Mouse (Mus musculus): Measurements from ENCODE around the gene Actr5. TPM values are rescaled to one million over a fixed set of nuclear protein-coding genes. Genes with fewer than 3 reads are reported as not detected.

Gene Actr5
- polyA plus RNA-seq, 1 experiment from 2014 or later: 6.2 TPM

- Histone ChIP-seq H3K36me3 (ENCODE audit: control insufficient read depth, insufficient read depth, low read length) (no peaks in the 10 kb centered on the region), H3K27me3 (replicated peaks; ENCODE audit: control insufficient read depth, insufficient read depth, low read length) (peaks cover 34% of the 10 kb centered on the region), H3K4me2 (ENCODE audit: low read length) (peak overlapping the region; percentile 52), H3K9me3 (ENCODE audit: control insufficient read depth, low read length) (no peaks in the 10 kb centered on the region), H3K9ac (ENCODE audit: low read depth, low read length) (peak overlapping the region; percentile 61), H3K27ac (ENCODE audit: low read depth, low read length) (peak overlapping the region; percentile 81), H3K4me3 (ENCODE audit: low read length) (peak overlapping the region; percentile 48), H3K4me1 (ENCODE audit: control insufficient read depth, insufficient read depth, low read depth, low read length) (peaks cover 11% of the 10 kb centered on the region)
- WGBS: under 1% methylated on average over 30 of the region's 30 CpGs
- ATAC-seq: no peak
These were observed 12.7 kb upstream of the Actr5 start for GRCm38 (mm10) chr2:158611726-158612670.

- peak overlapping the region; percentile 81; the same call in 1 of the 2 replicates for H3K27ac ChIP-seq (ENCODE audit: low read depth, low read length)
- 5% methylated on average over 10 of the region's 10 CpGs for WGBS
- peaks cover 33% of the 10 kb centered on the region for H3K27me3 ChIP-seq (replicated peaks; ENCODE audit: control insufficient read depth, insufficient read depth, low read length)
These were observed 11.9 kb upstream of the Actr5 start for GRCm38 (mm10) chr2:158612671-158613250.

GRCm38 (mm10) chr2:158613541-158614417 lies 10.9 kb upstream of the Actr5 start:
- WGBS: 3% methylated on average over 53 of the region's 53 CpGs
- H3K36me3 ChIP-seq (ENCODE audit: control insufficient read depth, insufficient read depth, low read length): no peaks in the 10 kb centered on the region
- H3K27me3 ChIP-seq (replicated peaks; ENCODE audit: control insufficient read depth, insufficient read depth, low read length): peaks cover 30% of the 10 kb centered on the region
- ATAC-seq: no peak
- H3K27ac ChIP-seq (ENCODE audit: low read depth, low read length): no peak overlapping the region; the same call in 1 of the 2 replicates
- H3K4me3 ChIP-seq (ENCODE audit: low read length): peak overlapping the region; percentile 48
- H3K4me2 ChIP-seq (ENCODE audit: low read length): peak overlapping the region; percentile 52
- H3K9me3 ChIP-seq (ENCODE audit: control insufficient read depth, low read length): no peaks in the 10 kb centered on the region
- peak overlapping the region; percentile 45 for H3K9ac ChIP-seq (ENCODE audit: low read depth, low read length)
- H3K4me1 ChIP-seq (ENCODE audit: control insufficient read depth, insufficient read depth, low read depth, low read length): peaks cover 11% of the 10 kb centered on the region

More at GRCm38 (mm10) chr2:158612671-158613250, 11.9 kb upstream of the Actr5 start:
- Histone ChIP-seq H3K4me2 (ENCODE audit: low read length) (peak overlapping the region; percentile 52), H3K4me3 (ENCODE audit: low read length) (peak overlapping the region; percentile 48), H3K9me3 (ENCODE audit: control insufficient read depth, low read length) (no peaks in the 10 kb centered on the region), H3K36me3 (ENCODE audit: control insufficient read depth, insufficient read depth, low read length) (no peaks in the 10 kb centered on the region), H3K4me1 (ENCODE audit: control insufficient read depth, insufficient read depth, low read depth, low read length) (peaks cover 11% of the 10 kb centered on the region), H3K9ac (ENCODE audit: low read depth, low read length) (peak overlapping the region; percentile 61)
- ATAC-seq: no peak

- H3K4me1 ChIP-seq (ENCODE audit: control insufficient read depth, insufficient read depth, low read depth, low read length): peaks cover 11% of the 10 kb centered on the region
- no peak for ATAC-seq
- WGBS: 1% methylated on average over 47 of the region's 47 CpGs
These were observed 10.2 kb upstream of the Actr5 start for GRCm38 (mm10) chr2:158614418-158614955.

GRCm38 (mm10) chr2:158615161-158615680 lies 9.5 kb upstream of the Actr5 start:
- H3K4me1 ChIP-seq (ENCODE audit: control insufficient read depth, insufficient read depth, low read depth, low read length): peaks cover 11% of the 10 kb centered on the region
- no peak for ATAC-seq
- H3K27ac ChIP-seq (ENCODE audit: low read depth, low read length): no peak overlapping the region
- peak overlapping the region; percentile 52 for H3K4me2 ChIP-seq (ENCODE audit: low read length)
- peaks cover 22% of the 10 kb centered on the region for H3K27me3 ChIP-seq (replicated peaks; ENCODE audit: control insufficient read depth, insufficient read depth, low read length)
- 2% methylated on average over 24 of the region's 24 CpGs for WGBS
- no peaks in the 10 kb centered on the region for H3K9me3 ChIP-seq (ENCODE audit: control insufficient read depth, low read length)
- H3K36me3 ChIP-seq (ENCODE audit: control insufficient read depth, insufficient read depth, low read length): no peaks in the 10 kb centered on the region
- H3K9ac ChIP-seq (ENCODE audit: low read depth, low read length): peak overlapping the region; percentile 50
- peak overlapping the region; percentile 48 for H3K4me3 ChIP-seq (ENCODE audit: low read length)

More at GRCm38 (mm10) chr2:158614418-158614955, 10.2 kb upstream of the Actr5 start:
- H3K4me2 ChIP-seq (ENCODE audit: low read length): peak overlapping the region; percentile 52
- peak overlapping the region; percentile 48 for H3K4me3 ChIP-seq (ENCODE audit: low read length)
- H3K27me3 ChIP-seq (replicated peaks; ENCODE audit: control insufficient read depth, insufficient read depth, low read length): peaks cover 25% of the 10 kb centered on the region
- no peaks in the 10 kb centered on the region for H3K9me3 ChIP-seq (ENCODE audit: control insufficient read depth, low read length)
- H3K27ac ChIP-seq (ENCODE audit: low read depth, low read length): no peak overlapping the region; the same call in 1 of the 2 replicates
- H3K36me3 ChIP-seq (ENCODE audit: control insufficient read depth, insufficient read depth, low read length): no peaks in the 10 kb centered on the region
- peak overlapping the region; percentile 50 for H3K9ac ChIP-seq (ENCODE audit: low read depth, low read length)

- ATAC-seq: no peak
- under 1% methylated on average over 13 of the region's 13 CpGs for WGBS
- H3K9me3 ChIP-seq (ENCODE audit: control insufficient read depth, low read length): no peaks in the 10 kb centered on the region
- H3K4me2 ChIP-seq (ENCODE audit: low read length): peak overlapping the region; percentile 52
- H3K9ac ChIP-seq (ENCODE audit: low read depth, low read length): no peak overlapping the region; the same call in none of the 2 replicates
- peaks cover 11% of the 10 kb centered on the region for H3K4me1 ChIP-seq (ENCODE audit: control insufficient read depth, insufficient read depth, low read depth, low read length)
- H3K36me3 ChIP-seq (ENCODE audit: control insufficient read depth, insufficient read depth, low read length): no peaks in the 10 kb centered on the region
- peak overlapping the region; percentile 52; the same call in 1 of the 2 replicates for H3K27ac ChIP-seq (ENCODE audit: low read depth, low read length)
- H3K27me3 ChIP-seq (replicated peaks; ENCODE audit: control insufficient read depth, insufficient read depth, low read length): peaks cover 23% of the 10 kb centered on the region
- peak overlapping the region; percentile 48 for H3K4me3 ChIP-seq (ENCODE audit: low read length)
These were observed 9.0 kb upstream of the Actr5 start for GRCm38 (mm10) chr2:158615702-158616101.

GRCm38 (mm10) chr2:158616296-158616695 lies 8.4 kb upstream of the Actr5 start:
- peak; percentile 69 for ATAC-seq
- H3K36me3 ChIP-seq (ENCODE audit: control insufficient read depth, insufficient read depth, low read length): no peaks in the 10 kb centered on the region
- whole genome bisulfite sequencing: 0% methylated on average over 12 of the region's 12 CpGs
- no peaks in the 10 kb centered on the region for H3K9me3 ChIP-seq (ENCODE audit: control insufficient read depth, low read length)
- peaks cover 21% of the 10 kb centered on the region for H3K27me3 ChIP-seq (replicated peaks; ENCODE audit: control insufficient read depth, insufficient read depth, low read length)
- H3K4me2 ChIP-seq (ENCODE audit: low read length): peak overlapping the region; percentile 52
- H3K4me1 ChIP-seq (ENCODE audit: control insufficient read depth, insufficient read depth, low read depth, low read length): peaks cover 11% of the 10 kb centered on the region
- peak overlapping the region; percentile 66 for H3K27ac ChIP-seq (ENCODE audit: low read depth, low read length)
- H3K4me3 ChIP-seq (ENCODE audit: low read length): peak overlapping the region; percentile 48
- H3K9ac ChIP-seq (ENCODE audit: low read depth, low read length): peak overlapping the region; percentile 47; the same call in 1 of the 2 replicates

GRCm38 (mm10) chr2:158616790-158617189 lies 7.9 kb upstream of the Actr5 start:
- H3K4me3 ChIP-seq (ENCODE audit: low read length): peak overlapping the region; percentile 48
- peak overlapping the region; percentile 8; the same call in 1 of the 2 replicates for H3K9ac ChIP-seq (ENCODE audit: low read depth, low read length)
- peak overlapping the region; percentile 52 for H3K4me2 ChIP-seq (ENCODE audit: low read length)
- peaks cover 21% of the 10 kb centered on the region for H3K27me3 ChIP-seq (replicated peaks; ENCODE audit: control insufficient read depth, insufficient read depth, low read length)
- H3K36me3 ChIP-seq (ENCODE audit: control insufficient read depth, insufficient read depth, low read length): no peaks in the 10 kb centered on the region
- peak overlapping the region; percentile 66 for H3K27ac ChIP-seq (ENCODE audit: low read depth, low read length)
- H3K9me3 ChIP-seq (ENCODE audit: control insufficient read depth, low read length): no peaks in the 10 kb centered on the region
- WGBS: 6% methylated on average over 11 of the region's 11 CpGs
- ATAC-seq: peak; percentile 44
- peaks cover 11% of the 10 kb centered on the region for H3K4me1 ChIP-seq (ENCODE audit: control insufficient read depth, insufficient read depth, low read depth, low read length)
